Mouse (Mus musculus) hindbrain, embryonic 11.5 days (tissue): ENCODE measurements at regions not wholly inside any gene's neighbourhood (a gene's known extent, or its start where the extent isn't known, plus 50 kb on each side); places are given as distances from the start of the nearest gene placed in this dataset.
A peak's percentile ranks its signal among the peaks of the same experiment; 100 is the strongest.

Experiments
- ATAC-seq: fragments of 200-750 bp; cut with Nextera tagmentation; 2 replicates; pipeline ENCODE4 v1.8.0; 2017; ENCODE audit warnings: mild to moderate bottlenecking, moderate TSS enrichment, moderate library complexity; ENCODE audit not compliant: low FRiP score
- DNase-seq: peaks from one replicate; pipeline ENCODE4 v3.0.0-alpha.2; 2015; ENCODE audit warnings: low spot score
- H3K27ac ChIP-seq: fragments of 300-500 bp; sonication (generic); 2 replicates; pipeline ENCODE4 v1.5.1; 2014; ENCODE audit warnings: mild to moderate bottlenecking, low read depth, low read length
- H3K27me3 ChIP-seq: fragments of 300-500 bp; sonication (generic); 2 replicates; pipeline ENCODE4 v1.6.1; 2014; ENCODE audit warnings: mild to moderate bottlenecking, low read length, moderate library complexity, mixed read lengths; ENCODE audit not compliant: control insufficient read depth, insufficient read depth
- H3K36me3 ChIP-seq: fragments of 300-500 bp; sonication (generic); 2 replicates; pipeline ENCODE4 v1.6.1; 2014; ENCODE audit warnings: mild to moderate bottlenecking, low read length, moderate library complexity, mixed read lengths; ENCODE audit not compliant: control insufficient read depth, insufficient read depth
- H3K4me1 ChIP-seq: fragments of 300-500 bp; sonication (generic); replicated peaks from 2 replicates; pipeline ENCODE4 v1.6.1; 2014; ENCODE audit warnings: low read length, mixed read lengths; ENCODE audit not compliant: control insufficient read depth, insufficient read depth
- H3K4me2 ChIP-seq: fragments of 300-500 bp; sonication (generic); replicated peaks from 2 replicates; pipeline ENCODE4 v1.6.1; 2014; ENCODE audit warnings: mild to moderate bottlenecking, low read depth, low read length
- H3K4me3 ChIP-seq: fragments of 300-500 bp; sonication (generic); 2 replicates; pipeline ENCODE4 v1.5.1; 2014; ENCODE audit warnings: low read depth, low read length
- H3K9ac ChIP-seq: fragments of 300-500 bp; sonication (generic); 2 replicates; pipeline ENCODE4 v1.6.1; 2014; ENCODE audit warnings: low read depth, low read length
- H3K9me3 ChIP-seq: fragments of 300-500 bp; sonication (generic); 2 replicates; pipeline ENCODE4 v1.6.1; 2016; ENCODE audit warnings: low read length; ENCODE audit not compliant: control insufficient read depth
- WGBS: fragments of 180-500 bp; shearing (Covaris S2); extraction: QIAGEN DNeasy Blood & Tissue Kit; methylation state at CpG from one replicate; pipeline ENCODE4 v1.1.7; 2014; 5-methylcytosine and 5-hydroxymethylcytosine counted together

DNA sequence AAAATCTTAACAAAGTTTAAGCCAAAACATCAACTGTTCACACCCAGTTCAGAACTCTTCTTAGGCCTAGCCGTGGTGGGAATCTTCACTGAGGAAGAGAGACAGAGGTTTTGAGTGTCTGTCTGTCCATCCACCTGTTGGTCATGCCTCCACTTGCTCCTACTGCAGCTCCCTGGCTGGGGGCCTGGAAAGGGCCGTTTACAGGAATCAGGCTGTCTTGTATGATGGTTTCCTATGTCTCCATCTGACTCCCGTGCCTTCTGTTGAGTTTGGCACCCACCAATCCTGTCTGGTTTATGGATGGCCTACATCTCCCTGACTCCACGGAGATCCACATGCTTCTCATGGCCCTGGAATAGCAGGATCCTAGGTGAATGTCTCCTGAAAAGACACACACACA lies 166.1 kb downstream of the Fam43a start:
- no peaks in the 10 kb centered on the region for H3K9me3 ChIP-seq
- DNase-seq (no peak), ATAC-seq (no peak)
- 83% methylated on average over 4 of the region's 4 CpGs for WGBS
- no peaks in the 10 kb centered on the region for H3K4me1 ChIP-seq
- H3K4me2 ChIP-seq, result no peak overlapping the region
- no peak overlapping the region for H3K4me3 ChIP-seq
- no peaks in the 10 kb centered on the region for H3K36me3 ChIP-seq
- H3K9ac ChIP-seq, result no peak overlapping the region
- no peak overlapping the region for H3K27ac ChIP-seq
- H3K27me3 ChIP-seq, result no peaks in the 10 kb centered on the region

DNA sequence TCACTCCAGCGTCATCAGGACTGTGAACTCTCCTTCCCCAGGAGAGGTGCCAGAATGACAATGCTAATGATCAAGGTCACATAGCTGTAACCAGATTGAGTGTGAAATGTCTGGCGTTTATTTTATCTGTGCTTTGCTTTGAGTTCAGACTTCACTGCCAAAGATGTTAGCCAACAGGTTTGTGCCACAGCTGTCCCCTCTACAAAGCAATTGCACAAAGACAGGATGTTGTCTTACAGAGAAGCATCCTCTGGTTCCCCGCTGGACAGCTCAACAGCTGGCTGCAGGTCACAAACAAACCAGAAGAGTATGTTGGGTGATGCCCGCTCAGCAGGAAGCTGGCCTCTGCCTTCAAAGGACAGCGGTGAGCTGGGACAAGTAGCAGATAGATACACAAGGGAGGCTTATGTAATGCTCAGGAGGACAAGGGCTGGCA lies 169.5 kb downstream of the Fam43a start:
- Histone ChIP-seq H3K9ac (no peak overlapping the region), H3K4me2 (no peak overlapping the region), H3K4me3 (no peak overlapping the region), H3K27me3 (no peaks in the 10 kb centered on the region), H3K36me3 (no peaks in the 10 kb centered on the region), H3K9me3 (no peaks in the 10 kb centered on the region), H3K27ac (no peak overlapping the region), H3K4me1 (no peaks in the 10 kb centered on the region)
- WGBS, result 29% methylated on average over 5 of the region's 5 CpGs
- no peak for DNase-seq
- ATAC-seq, result no peak

DNA sequence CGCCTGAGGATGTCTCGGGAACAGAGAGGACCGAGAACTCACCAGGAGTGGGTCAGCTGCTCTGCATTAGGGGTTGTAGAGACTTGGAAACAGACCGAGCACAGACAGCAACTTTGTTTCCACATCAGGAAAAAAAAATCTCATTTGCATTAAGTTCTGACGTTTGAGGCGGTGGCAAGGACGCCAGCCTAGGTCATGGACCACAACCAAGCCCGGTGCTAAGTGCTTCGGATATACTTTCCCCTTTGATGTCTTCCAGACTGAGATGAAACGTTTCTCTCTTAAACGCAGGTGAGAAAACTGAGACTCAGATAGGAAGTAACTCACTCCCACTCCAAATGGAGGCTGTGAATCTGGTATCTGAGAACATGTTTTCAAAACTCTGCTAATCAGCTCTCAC lies 169.9 kb downstream of the Fam43a start:
- DNase-seq, result no peak

DNA sequence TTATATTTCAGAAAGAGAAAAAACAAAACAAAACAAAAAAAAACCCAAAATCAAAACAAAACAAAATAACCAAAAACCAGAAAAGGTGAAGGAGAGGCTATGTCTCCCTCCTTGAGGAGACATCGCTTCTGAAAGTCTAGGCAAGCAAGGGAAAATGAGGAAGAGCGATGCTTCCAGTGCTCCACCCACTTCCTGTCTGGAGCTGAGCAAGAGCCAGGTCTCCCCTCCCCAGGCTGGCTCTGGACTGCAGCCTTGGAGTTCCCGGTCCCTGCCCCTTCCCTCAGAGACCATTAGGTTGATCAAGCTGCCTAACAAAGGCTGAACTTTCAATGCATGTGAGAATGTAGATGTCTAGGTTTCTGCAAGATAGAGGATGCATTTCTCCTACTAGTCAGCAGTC lies 173.3 kb downstream of the Fam43a start:
- Histone ChIP-seq H3K9ac (no peak overlapping the region), H3K4me2 (no peak overlapping the region), H3K9me3 (no peaks in the 10 kb centered on the region), H3K27ac (no peak overlapping the region), H3K4me1 (0 out of 2 replicates have a peak, but pooled peaks cover 6% of the 10 kb centered on the region), H3K36me3 (no peaks in the 10 kb centered on the region), H3K4me3 (no peak overlapping the region), H3K27me3 (no peaks in the 10 kb centered on the region)
- no peak for ATAC-seq
- WGBS, result 57% methylated on average over 3 of the region's 3 CpGs
- DNase-seq, result no peak

More for the DNA sequence above, 169.9 kb downstream of the Fam43a start:
- H3K4me2 ChIP-seq, result no peak overlapping the region
- H3K9me3 ChIP-seq, result no peaks in the 10 kb centered on the region
- no peak overlapping the region for H3K9ac ChIP-seq
- ATAC-seq, result no peak
- no peak overlapping the region for H3K27ac ChIP-seq
- WGBS, result 33% methylated on average over 11 of the region's 11 CpGs
- no peaks in the 10 kb centered on the region for H3K36me3 ChIP-seq
- no peak overlapping the region for H3K4me3 ChIP-seq
- no peaks in the 10 kb centered on the region for H3K4me1 ChIP-seq
- H3K27me3 ChIP-seq, result no peaks in the 10 kb centered on the region

DNA sequence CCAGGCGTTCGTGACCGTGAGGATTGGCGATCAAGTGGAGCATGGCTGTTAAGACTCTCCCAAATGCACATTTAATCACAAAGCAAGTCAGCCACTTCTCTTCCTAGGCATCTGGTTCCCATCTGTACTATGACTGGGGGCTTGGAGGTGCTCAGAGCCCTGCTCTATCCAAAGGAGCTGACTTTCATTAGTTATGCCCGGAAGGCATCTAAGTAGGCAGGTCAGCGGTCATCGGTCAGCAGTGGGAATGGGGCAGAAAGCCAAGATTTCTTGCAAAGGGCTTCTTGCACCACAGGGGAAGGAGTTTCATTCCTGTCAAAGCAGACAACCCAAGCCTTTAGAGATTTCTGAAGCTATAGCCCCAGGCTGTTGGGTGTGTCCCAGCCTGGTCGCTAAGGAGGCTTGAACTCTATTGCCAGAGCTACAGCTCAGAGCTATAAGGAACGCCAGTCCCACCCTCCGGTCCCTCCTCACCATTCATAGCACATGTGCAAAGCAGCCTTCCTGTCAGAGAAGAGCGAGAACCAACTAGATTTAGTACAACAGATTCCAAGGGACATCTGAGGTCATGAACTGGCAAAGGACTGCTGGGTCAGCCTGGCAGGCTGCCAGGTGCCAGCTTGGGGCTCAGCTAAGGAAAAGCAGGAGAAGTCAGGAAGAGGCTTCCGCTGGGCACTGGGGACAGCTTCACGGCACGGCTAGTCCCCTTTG lies 175.6 kb downstream of the Fam43a start:
- Histone ChIP-seq H3K9me3 (no peaks in the 10 kb centered on the region), H3K27me3 (no peaks in the 10 kb centered on the region), H3K4me3 (no peak overlapping the region), H3K4me2 (no peak overlapping the region), H3K9ac (no peak overlapping the region), H3K4me1 (0 out of 2 replicates have a peak, but pooled peaks cover 6% of the 10 kb centered on the region), H3K36me3 (no peaks in the 10 kb centered on the region), H3K27ac (no peak overlapping the region)
- ATAC-seq (no peak), DNase-seq (peak; percentile 19)
- WGBS, result 60% methylated on average over 14 of the region's 14 CpGs

DNA sequence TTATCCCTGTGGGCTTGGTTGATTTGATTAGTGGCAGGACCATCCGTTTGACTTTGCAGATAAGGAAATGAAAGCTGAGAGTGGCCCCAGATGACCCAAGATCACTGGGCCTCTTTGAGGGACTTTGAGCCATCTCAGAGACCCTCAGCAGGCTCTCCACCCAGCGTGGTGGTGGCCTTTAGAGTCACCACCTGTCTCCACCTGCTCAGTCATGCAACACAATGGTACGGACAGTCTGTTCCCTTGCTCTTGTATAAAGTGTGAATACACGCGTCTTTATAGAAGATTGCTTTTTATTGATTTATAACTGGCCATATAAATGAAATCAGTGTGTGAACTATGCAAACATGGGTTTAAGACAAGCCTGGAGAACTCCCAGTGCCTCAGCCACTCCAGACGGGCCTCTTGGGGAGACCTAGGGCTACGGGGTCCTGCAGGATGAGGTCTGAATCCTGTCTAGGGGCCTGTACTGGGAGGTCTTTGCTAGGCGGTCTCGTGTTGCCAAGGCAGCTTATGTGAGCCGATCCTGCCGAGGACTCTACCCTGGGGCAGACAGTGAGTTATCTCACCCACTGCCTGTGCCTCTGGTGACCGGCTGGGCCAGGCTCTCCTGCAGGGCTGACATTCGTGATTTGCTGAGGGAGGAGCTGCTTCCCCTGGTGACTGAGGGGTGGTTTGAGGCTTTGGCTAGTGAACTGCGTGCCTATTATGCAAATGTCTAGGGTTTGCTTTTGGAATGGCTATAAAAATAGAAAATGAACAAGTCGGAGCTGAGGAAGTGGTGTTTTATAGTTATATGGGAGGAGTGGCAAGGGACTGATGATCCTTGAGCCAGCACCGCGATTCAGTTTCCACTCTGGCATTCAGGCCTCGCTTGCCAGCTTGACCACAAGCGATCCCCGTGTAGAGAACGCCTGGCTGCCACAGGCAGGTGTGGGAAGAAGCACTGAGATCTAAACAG lies 176.5 kb downstream of the Fam43a start:
- Histone ChIP-seq H3K4me2 (no peak overlapping the region), H3K9me3 (no peaks in the 10 kb centered on the region), H3K36me3 (no peaks in the 10 kb centered on the region), H3K27me3 (no peaks in the 10 kb centered on the region), H3K9ac (no peak overlapping the region), H3K27ac (0 out of 2 replicates have a peak overlapping the region, but pooled peaks have one; percentile 10), H3K4me1 (0 out of 2 replicates have a peak, but pooled peaks cover 6% of the 10 kb centered on the region), H3K4me3 (no peak overlapping the region)
- ATAC-seq, result 0 out of 2 replicates have a peak, but pooled peaks have one; percentile 43
- DNase-seq, result peak; percentile 32
- 62% methylated on average over 21 of the region's 21 CpGs for WGBS

DNA sequence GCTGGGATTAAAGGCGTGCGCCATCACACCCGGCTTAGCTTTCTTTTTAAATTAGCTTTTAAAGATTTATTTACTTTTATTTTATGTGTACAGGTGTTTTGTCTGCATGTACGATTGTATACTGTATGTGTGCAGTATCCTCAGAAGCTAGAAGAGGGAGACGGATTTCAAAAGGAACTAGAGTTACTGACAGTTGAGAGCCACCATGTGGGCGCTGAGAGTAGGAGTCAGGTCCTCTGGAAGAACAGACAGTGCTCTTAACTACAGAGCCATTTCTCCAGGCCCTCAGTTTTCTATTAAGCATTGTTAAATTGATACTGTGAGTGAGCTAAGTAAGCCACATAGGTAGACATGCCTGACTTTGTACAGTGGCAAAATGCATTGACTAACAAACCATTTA lies 177.9 kb downstream of the Fam43a start:
- H3K36me3 ChIP-seq, result no peaks in the 10 kb centered on the region
- no peaks in the 10 kb centered on the region for H3K9me3 ChIP-seq
- H3K27me3 ChIP-seq, result no peaks in the 10 kb centered on the region
- DNase-seq, result no peak
- no peak overlapping the region for H3K4me3 ChIP-seq
- no peak overlapping the region for H3K4me2 ChIP-seq
- no peak for ATAC-seq
- WGBS, result 90% methylated on average over 6 of the region's 6 CpGs
- no peak overlapping the region for H3K27ac ChIP-seq
- H3K9ac ChIP-seq, result no peak overlapping the region
- H3K4me1 ChIP-seq, result 0 out of 2 replicates have a peak, but pooled peaks cover 6% of the 10 kb centered on the region

DNA sequence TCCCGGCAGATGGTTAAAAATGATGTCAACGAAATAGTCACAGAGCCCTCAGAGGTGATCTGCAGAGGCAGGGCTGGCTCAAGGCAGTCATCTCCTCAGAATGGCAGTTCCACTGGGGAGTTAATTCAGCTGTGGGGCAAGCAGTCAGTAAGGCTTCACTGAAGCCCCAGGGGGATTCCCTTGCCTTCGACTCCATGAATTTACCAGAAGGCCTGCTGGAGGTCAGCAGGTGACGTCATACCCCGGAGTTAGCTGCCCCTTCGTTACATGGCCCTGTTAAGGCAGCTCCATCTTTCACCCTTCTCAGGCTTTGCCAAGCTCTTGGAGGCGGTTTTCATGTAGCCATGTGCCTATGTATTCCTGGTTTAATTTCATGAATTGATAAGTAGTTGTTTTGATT lies 178.6 kb downstream of the Fam43a start:
- Histone ChIP-seq H3K4me2 (no peak overlapping the region), H3K27me3 (no peaks in the 10 kb centered on the region), H3K9me3 (no peaks in the 10 kb centered on the region), H3K9ac (no peak overlapping the region), H3K27ac (no peak overlapping the region), H3K4me1 (0 out of 2 replicates have a peak, but pooled peaks cover 6% of the 10 kb centered on the region), H3K36me3 (no peaks in the 10 kb centered on the region), H3K4me3 (no peak overlapping the region)
- WGBS, result 62% methylated on average over 7 of the region's 7 CpGs
- DNase-seq (no peak), ATAC-seq (no peak)
